Mouse (Mus musculus): Measurements from ENCODE around the gene Zfp821.

- TF ChIP-seq CTCF (IDR thresholded peaks at IDR 0.05) (no peak), EP300 (IDR thresholded peaks at IDR 0.05) (no peak)
Observed at GRCm38 (mm10) chr8:109760221-109760620, 54.9 kb downstream of the Zfp821 start.

Measured in lung, postnatal 0 days (tissue).